Comparison of ENCODE assay signal across 8 mouse cellular contexts in the genomic region with DNA sequence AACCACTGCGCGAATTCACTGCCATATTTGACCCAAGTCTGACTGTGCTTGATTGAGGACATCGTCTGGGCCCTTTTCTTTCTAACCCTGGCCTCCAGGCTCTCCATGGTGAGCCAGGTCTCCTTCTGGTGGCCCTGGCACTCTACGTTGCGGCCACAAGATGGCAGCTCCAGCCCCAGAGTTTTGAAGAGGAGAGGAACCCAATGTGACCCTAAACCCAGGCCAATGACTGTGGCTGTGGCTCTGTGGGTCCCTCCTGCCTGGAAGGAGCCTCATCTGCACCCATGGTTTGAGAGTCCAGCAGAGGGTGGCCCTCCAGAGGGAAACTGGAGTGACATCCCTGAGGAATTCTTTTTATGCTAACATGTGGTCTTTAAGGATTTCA.
DNase-seq lines count a peak whose midpoint lies in the region; ATAC-seq and TF ChIP-seq lines count a peak whose summit lies in the region.

No protein-coding gene starts in this region.

- H3K27me3 ChIP-seq in intestine, embryonic 14.5 days (replicated peaks; ENCODE audit: control insufficient read depth, insufficient read depth, low read length): no peaks in the 10 kb centered on the region
- no peaks in the 10 kb centered on the region for H3K27me3 ChIP-seq in intestine, embryonic 16.5 days (replicated peaks; ENCODE audit: control insufficient read depth, insufficient read depth, low read length)
- no peaks in the 10 kb centered on the region for H3K27me3 ChIP-seq in C2C12 (ENCODE audit: control insufficient read depth, insufficient read depth, insufficient read length)
- no peaks in the 10 kb centered on the region for H3K27me3 ChIP-seq in embryonic facial prominence, embryonic 10.5 days (replicated peaks; ENCODE audit: low read depth, poor library complexity, severe bottlenecking)
- H3K27me3 ChIP-seq in limb, embryonic 12.5 days: no peaks in the 10 kb centered on the region

- no peak for ATAC-seq in intestine, embryonic 14.5 days (replicated peaks; ENCODE audit: low FRiP score, low TSS enrichment, low read depth)
- ATAC-seq in intestine, embryonic 16.5 days: no peak
- ATAC-seq in limb, embryonic 12.5 days (ENCODE audit: insufficient number of reproducible peaks, insufficient read depth, low FRiP score, low TSS enrichment, low read depth): 0 out of 2 replicates have a peak, but pooled peaks have one; percentile 13
- ATAC-seq in frontal cortex, adult (ENCODE audit: low TSS enrichment): no peak

- no peak overlapping the region for H3K4me2 ChIP-seq in intestine, embryonic 14.5 days (ENCODE audit: low read length)
- H3K4me2 ChIP-seq in intestine, embryonic 16.5 days (ENCODE audit: low read depth, low read length): no peak overlapping the region
- H3K4me2 ChIP-seq in limb, embryonic 12.5 days: no peak overlapping the region

- peak; percentile 74 for TF ChIP-seq CTCF in C2C12 (IDR thresholded peaks at IDR 0.05; ENCODE audit: control insufficient read depth, insufficient read depth, insufficient read length)
- peak; percentile 70 for TF ChIP-seq CTCF in olfactory bulb, adult 2 months (IDR thresholded peaks at IDR 0.05; ENCODE audit: insufficient read depth, low read depth, low read length)

- no peak overlapping the region for H3K27ac ChIP-seq in intestine, embryonic 14.5 days (ENCODE audit: low read depth)
- H3K27ac ChIP-seq in intestine, embryonic 16.5 days (ENCODE audit: low read length): no peak overlapping the region
- H3K27ac ChIP-seq in embryonic facial prominence, embryonic 10.5 days (replicated peaks): peak overlapping the region; percentile 83
- peak overlapping the region; percentile 90 for H3K27ac ChIP-seq in limb, embryonic 12.5 days
- H3K27ac ChIP-seq in olfactory bulb, adult 2 months (ENCODE audit: insufficient read depth, low read depth, low read length): no peak overlapping the region

- no peak overlapping the region for H3K4me3 ChIP-seq in intestine, embryonic 14.5 days (ENCODE audit: low read depth, low read length)
- no peak overlapping the region for H3K4me3 ChIP-seq in intestine, embryonic 16.5 days (ENCODE audit: low read length)
- H3K4me3 ChIP-seq in C2C12 (ENCODE audit: insufficient read depth, poor library complexity, severe bottlenecking): no peak overlapping the region
- H3K4me3 ChIP-seq in embryonic facial prominence, embryonic 10.5 days: no peak overlapping the region
- no peak overlapping the region for H3K4me3 ChIP-seq in limb, embryonic 12.5 days (replicated peaks)
- no peak overlapping the region for H3K4me3 ChIP-seq in olfactory bulb, adult 2 months (ENCODE audit: insufficient read depth, low read depth, low read length)

- H3K9me3 ChIP-seq in intestine, embryonic 14.5 days (ENCODE audit: control insufficient read depth, low read length): 0 out of 2 replicates have a peak, but pooled peaks cover 5% of the 10 kb centered on the region
- H3K9me3 ChIP-seq in intestine, embryonic 16.5 days (ENCODE audit: control insufficient read depth, low read length): 0 out of 2 replicates have a peak, but pooled peaks cover 3% of the 10 kb centered on the region
- H3K9me3 ChIP-seq in embryonic facial prominence, embryonic 10.5 days: peaks cover 4% of the 10 kb centered on the region; the same call in 1 of the 2 replicates
- H3K9me3 ChIP-seq in limb, embryonic 12.5 days: peaks cover 7% of the 10 kb centered on the region; the same call in 1 of the 2 replicates

- TF ChIP-seq POLR2A in olfactory bulb, adult 2 months (IDR thresholded peaks at IDR 0.05; ENCODE audit: insufficient read depth, low read depth, low read length): no peak

- no peaks in the 10 kb centered on the region for H3K79me2 ChIP-seq in C2C12 (ENCODE audit: control insufficient read depth, insufficient read depth)

- 50% methylated on average over 5 of the region's 5 CpGs for WGBS in intestine, embryonic 14.5 days
- WGBS in intestine, embryonic 16.5 days: 50% methylated on average over 5 of the region's 5 CpGs
- 35% methylated on average over 5 of the region's 5 CpGs for WGBS in embryonic facial prominence, embryonic 10.5 days
- 46% methylated on average over 5 of the region's 5 CpGs for WGBS in limb, embryonic 12.5 days
- WGBS in olfactory bulb, adult 2 months: 57% methylated on average over 5 of the region's 5 CpGs

- H3K79me3 ChIP-seq in C2C12 (ENCODE audit: low read depth): no peaks in the 10 kb centered on the region

- no peaks in the 10 kb centered on the region for H3K36me3 ChIP-seq in intestine, embryonic 14.5 days (ENCODE audit: control insufficient read depth, insufficient read depth, low read length)
- no peaks in the 10 kb centered on the region for H3K36me3 ChIP-seq in intestine, embryonic 16.5 days (ENCODE audit: control insufficient read depth, insufficient read depth, low read length)
- no peaks in the 10 kb centered on the region for H3K36me3 ChIP-seq in C2C12 (ENCODE audit: control insufficient read depth, insufficient read depth)
- H3K36me3 ChIP-seq in embryonic facial prominence, embryonic 10.5 days (replicated peaks): no peaks in the 10 kb centered on the region
- H3K36me3 ChIP-seq in limb, embryonic 12.5 days: no peaks in the 10 kb centered on the region

- H3K4me1 ChIP-seq in intestine, embryonic 14.5 days (replicated peaks; ENCODE audit: control insufficient read depth, insufficient read depth, low read length): no peaks in the 10 kb centered on the region
- no peaks in the 10 kb centered on the region for H3K4me1 ChIP-seq in intestine, embryonic 16.5 days (ENCODE audit: control insufficient read depth, insufficient read depth, low read length)
- H3K4me1 ChIP-seq in embryonic facial prominence, embryonic 10.5 days: peaks cover 33% of the 10 kb centered on the region
- peaks cover 29% of the 10 kb centered on the region for H3K4me1 ChIP-seq in limb, embryonic 12.5 days (replicated peaks)
- H3K4me1 ChIP-seq in olfactory bulb, adult 2 months (ENCODE audit: control insufficient read depth, insufficient read depth, low read length): peaks cover 17% of the 10 kb centered on the region

- no peak overlapping the region for H3ac ChIP-seq in C2C12 (ENCODE audit: control insufficient read depth, insufficient read length, low read depth)

- no peak overlapping the region for H3K9ac ChIP-seq in intestine, embryonic 14.5 days (ENCODE audit: low read length)
- H3K9ac ChIP-seq in intestine, embryonic 16.5 days (ENCODE audit: low read depth, low read length): no peak overlapping the region
- no peak overlapping the region; the same call in 1 of the 2 replicates for H3K9ac ChIP-seq in limb, embryonic 12.5 days (replicated peaks)

- peak; percentile 59 for DNase-seq in intestine, embryonic 14.5 days (ENCODE audit: low spot score)
- DNase-seq in adrenal gland, adult 18-20 months (ENCODE audit: low spot score in 2 of 2): peak; percentile 40 to 42
- DNase-seq in embryonic facial prominence, embryonic 10.5 days (ENCODE audit: low spot score): peak; percentile 66

TF ChIP-seq in C2C12, 6 proteins besides CTCF, POLR2A, EP300 and RAD21:
- no peak for TF ChIP-seq MYOD1 (IDR thresholded peaks at IDR 0.05; ENCODE audit: control insufficient read depth, insufficient read length, low read depth)
- no peak for TF ChIP-seq MYOG (IDR thresholded peaks at IDR 0.05; ENCODE audit: control insufficient read depth, extremely low read depth, insufficient read length)
- TF ChIP-seq MAX (IDR thresholded peaks at IDR 0.05): no peak
- TF ChIP-seq FOSL1 (IDR thresholded peaks at IDR 0.05; ENCODE audit: insufficient read depth, low read length, poor library complexity, severe bottlenecking): no peak
- no peak for TF ChIP-seq CEBPB (IDR thresholded peaks at IDR 0.05; ENCODE audit: low read depth)
- TF ChIP-seq USF1 (IDR thresholded peaks at IDR 0.05; ENCODE audit: low read depth): no peak
TF ChIP-seq in C2C12: peak in this region for 0.

Comparison
In these comparisons a context has a peak if more than half of its experiments do, and no peak if none do; other contexts are left out.
1. H3K27ac ChIP-seq: peak in embryonic facial prominence, embryonic 10.5 days (single experiment) and limb, embryonic 12.5 days (single experiment); none in intestine, embryonic 14.5 days (single experiment), intestine, embryonic 16.5 days (single experiment) and olfactory bulb, adult 2 months (single experiment).
2. Peak in every context shown above with its lines, with median percentiles within 50 percentile points of each other: DNase-seq.